Mouse (Mus musculus): ENCODE measurements around the gene Vangl1. TPM values are rescaled to one million over a fixed set of nuclear protein-coding genes. Genes with fewer than 3 reads are reported as not detected.

Gene Vangl1
- polyA plus RNA-seq, 1 experiment from 2014 or later, result 8.2 TPM

DNA sequence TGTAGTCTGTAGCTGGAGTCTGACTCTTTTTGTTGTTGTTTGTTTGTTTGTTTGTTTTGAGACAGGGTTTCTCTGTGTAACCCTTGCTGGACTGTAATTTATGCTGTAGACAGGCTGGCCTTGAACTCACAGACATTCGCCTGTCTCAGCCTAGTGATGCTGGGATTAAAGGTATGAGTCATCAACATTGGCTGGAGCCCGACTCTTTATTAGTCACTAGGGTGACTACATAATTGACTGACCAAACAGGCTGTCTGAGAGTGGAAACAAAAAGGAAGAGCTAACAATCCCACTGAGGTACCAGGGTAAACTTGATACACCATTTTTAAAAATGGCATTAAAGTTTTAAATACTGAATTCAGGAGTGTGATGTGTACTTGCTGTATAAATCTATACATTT, 21.9 kb downstream of the Vangl1 start:
- H3K36me3 ChIP-seq (ENCODE audit: control insufficient read depth, insufficient read depth, low read length), result no peaks in the 10 kb centered on the region
- no peak overlapping the region for H3K4me2 ChIP-seq (ENCODE audit: low read depth, low read length)
- no peak for ATAC-seq (ENCODE audit: low read depth)
- no peak overlapping the region for H3K9ac ChIP-seq (replicated peaks; ENCODE audit: low read depth, low read length)
- H3K27ac ChIP-seq (ENCODE audit: low read depth, low read length), result no peak overlapping the region
- H3K27me3 ChIP-seq (ENCODE audit: control insufficient read depth, insufficient read depth, low read length), result no peaks in the 10 kb centered on the region
- no peak overlapping the region for H3K4me3 ChIP-seq (ENCODE audit: low read depth, low read length)
- 87% methylated on average over 2 of the region's 2 CpGs for WGBS
- H3K9me3 ChIP-seq (ENCODE audit: control insufficient read depth, low read length), result no peaks in the 10 kb centered on the region
- no peaks in the 10 kb centered on the region for H3K4me1 ChIP-seq (ENCODE audit: control insufficient read depth, insufficient read depth, low read length)

DNA sequence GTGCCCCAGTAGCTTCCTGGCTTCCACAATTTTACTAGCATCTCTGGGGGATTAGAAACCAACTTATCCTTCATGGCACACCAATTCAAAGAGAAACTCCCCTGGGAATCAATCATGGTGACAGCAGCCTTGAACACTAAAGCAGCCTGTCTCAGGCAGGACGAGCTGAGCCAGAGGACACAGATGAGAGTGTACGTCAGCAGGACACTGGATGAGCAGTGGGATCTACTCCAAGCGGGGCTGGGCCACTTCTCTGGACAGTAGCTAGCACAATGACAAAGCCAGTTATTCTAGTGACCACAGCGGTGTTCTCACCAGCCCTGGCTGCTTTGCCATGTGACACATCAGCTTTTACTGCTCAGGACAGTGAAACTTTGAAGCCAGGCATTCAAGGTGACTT, 23.3 kb downstream of the Vangl1 start:
- no peaks in the 10 kb centered on the region for H3K27me3 ChIP-seq (ENCODE audit: control insufficient read depth, insufficient read depth, low read length)
- no peak overlapping the region for H3K9ac ChIP-seq (replicated peaks; ENCODE audit: low read depth, low read length)
- H3K4me1 ChIP-seq (ENCODE audit: control insufficient read depth, insufficient read depth, low read length), result no peaks in the 10 kb centered on the region
- no peaks in the 10 kb centered on the region for H3K9me3 ChIP-seq (ENCODE audit: control insufficient read depth, low read length)
- WGBS, result 62% methylated on average over 4 of the region's 4 CpGs
- no peak overlapping the region for H3K4me3 ChIP-seq (ENCODE audit: low read depth, low read length)
- 0 out of 2 replicates have a peak, but pooled peaks have one; percentile 14 for ATAC-seq (ENCODE audit: low read depth)
- H3K4me2 ChIP-seq (ENCODE audit: low read depth, low read length), result no peak overlapping the region
- no peaks in the 10 kb centered on the region for H3K36me3 ChIP-seq (ENCODE audit: control insufficient read depth, insufficient read depth, low read length)
- H3K27ac ChIP-seq (ENCODE audit: low read depth, low read length), result no peak overlapping the region

DNA sequence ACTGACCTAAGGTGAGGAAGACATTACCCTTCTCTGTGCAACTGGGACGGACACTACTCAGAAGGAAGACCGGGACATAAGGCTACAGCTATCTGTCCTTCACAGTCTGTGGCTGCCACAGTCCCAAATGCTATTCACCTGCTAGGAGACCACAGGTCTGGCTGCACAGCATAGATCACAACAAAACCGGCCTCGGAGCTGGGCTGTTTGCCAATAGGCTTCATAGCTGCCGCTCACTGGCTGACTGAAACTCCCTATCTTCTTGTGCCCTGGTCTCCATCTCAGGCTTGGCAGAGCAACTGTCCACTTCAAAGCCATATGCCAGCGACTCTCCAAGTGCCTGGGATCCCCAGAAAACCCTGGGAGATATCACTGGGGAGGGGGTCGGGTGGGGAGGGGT, 23.7 kb downstream of the Vangl1 start:
- H3K27me3 ChIP-seq (ENCODE audit: control insufficient read depth, insufficient read depth, low read length), result no peaks in the 10 kb centered on the region
- 79% methylated on average over 7 of the region's 7 CpGs for WGBS
- no peak overlapping the region for H3K27ac ChIP-seq (ENCODE audit: low read depth, low read length)
- no peak overlapping the region for H3K4me3 ChIP-seq (ENCODE audit: low read depth, low read length)
- H3K4me1 ChIP-seq (ENCODE audit: control insufficient read depth, insufficient read depth, low read length), result no peaks in the 10 kb centered on the region
- H3K9me3 ChIP-seq (ENCODE audit: control insufficient read depth, low read length), result no peaks in the 10 kb centered on the region
- H3K36me3 ChIP-seq (ENCODE audit: control insufficient read depth, insufficient read depth, low read length), result no peaks in the 10 kb centered on the region
- H3K9ac ChIP-seq (replicated peaks; ENCODE audit: low read depth, low read length), result no peak overlapping the region
- ATAC-seq (ENCODE audit: low read depth), result no peak
- no peak overlapping the region for H3K4me2 ChIP-seq (ENCODE audit: low read depth, low read length)

DNA sequence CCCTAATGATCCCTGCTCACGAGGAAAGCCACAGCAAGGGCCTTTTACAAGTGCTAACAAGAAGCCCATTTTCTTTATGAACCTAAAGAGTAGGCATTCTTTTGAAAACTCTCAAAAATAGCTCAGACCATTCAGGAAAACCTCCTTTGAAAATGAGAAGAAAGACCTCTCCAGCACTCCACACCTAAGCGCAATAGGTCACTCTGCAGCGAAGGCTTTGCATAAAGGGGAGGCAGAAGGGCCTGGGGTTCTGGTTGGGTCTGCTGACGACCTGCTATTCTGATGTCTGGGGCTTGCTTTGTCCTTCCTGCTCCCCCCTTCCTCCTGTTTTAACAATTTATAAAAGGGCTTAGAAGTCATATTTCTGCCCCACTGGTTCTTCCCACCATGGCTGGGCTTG, 24.6 kb downstream of the Vangl1 start:
- Histone ChIP-seq H3K27ac (ENCODE audit: low read depth, low read length) (no peak overlapping the region), H3K4me2 (ENCODE audit: low read depth, low read length) (no peak overlapping the region)

DNA sequence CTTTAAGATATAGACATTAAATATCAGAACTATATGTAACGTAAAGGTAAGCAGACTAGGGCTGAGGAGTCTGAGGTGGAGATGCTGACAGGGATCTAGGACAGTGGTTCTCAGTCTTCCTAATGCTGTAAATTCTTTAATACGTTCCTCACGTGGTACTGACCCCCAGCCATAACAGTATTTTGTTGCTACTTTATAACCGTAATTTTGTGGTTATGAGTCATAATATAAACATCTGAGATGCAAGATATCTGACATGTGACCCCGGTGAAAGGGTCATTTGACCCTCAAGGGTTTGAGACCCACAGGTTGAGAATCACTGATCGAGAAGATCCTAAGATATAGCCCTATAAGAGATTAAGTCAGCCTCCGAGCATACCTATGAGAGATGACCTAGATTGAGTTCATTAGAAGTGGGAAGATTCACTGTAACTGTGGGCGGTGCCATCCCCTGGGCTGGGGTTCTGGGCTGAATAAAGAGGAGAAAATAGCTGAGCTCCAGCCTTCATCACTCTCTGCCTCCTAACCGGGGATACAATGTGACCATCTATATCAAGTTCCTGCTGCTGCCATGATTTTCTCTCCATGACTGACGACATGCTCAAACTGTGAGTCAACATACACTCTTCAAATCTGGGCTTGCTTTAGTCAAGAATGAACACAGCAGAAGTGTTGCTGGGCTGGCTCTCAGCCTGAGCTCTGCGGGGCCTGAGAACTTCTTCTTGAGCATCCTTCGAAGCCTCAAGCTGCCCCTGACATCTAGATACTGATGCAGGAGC, 26.5 kb downstream of the Vangl1 start:
- no peaks in the 10 kb centered on the region for H3K4me1 ChIP-seq (ENCODE audit: control insufficient read depth, insufficient read depth, low read length)
- no peaks in the 10 kb centered on the region for H3K27me3 ChIP-seq (ENCODE audit: control insufficient read depth, insufficient read depth, low read length)
- H3K4me2 ChIP-seq (ENCODE audit: low read depth, low read length), result no peak overlapping the region
- WGBS, result 96% methylated on average over 12 of the region's 12 CpGs
- H3K9ac ChIP-seq (replicated peaks; ENCODE audit: low read depth, low read length), result no peak overlapping the region
- no peak overlapping the region for H3K4me3 ChIP-seq (ENCODE audit: low read depth, low read length)
- ATAC-seq (ENCODE audit: low read depth), result no peak
- H3K36me3 ChIP-seq (ENCODE audit: control insufficient read depth, insufficient read depth, low read length), result no peaks in the 10 kb centered on the region
- H3K27ac ChIP-seq (ENCODE audit: low read depth, low read length), result no peak overlapping the region
- H3K9me3 ChIP-seq (ENCODE audit: control insufficient read depth, low read length), result no peaks in the 10 kb centered on the region

More for the DNA sequence above, 24.6 kb downstream of the Vangl1 start:
- no peaks in the 10 kb centered on the region for H3K27me3 ChIP-seq (ENCODE audit: control insufficient read depth, insufficient read depth, low read length)
- no peak for ATAC-seq (ENCODE audit: low read depth)
- H3K9me3 ChIP-seq (ENCODE audit: control insufficient read depth, low read length), result no peaks in the 10 kb centered on the region
- WGBS, result 69% methylated on average over 4 of the region's 4 CpGs
- H3K4me1 ChIP-seq (ENCODE audit: control insufficient read depth, insufficient read depth, low read length), result no peaks in the 10 kb centered on the region
- no peak overlapping the region for H3K4me3 ChIP-seq (ENCODE audit: low read depth, low read length)
- no peaks in the 10 kb centered on the region for H3K36me3 ChIP-seq (ENCODE audit: control insufficient read depth, insufficient read depth, low read length)
- H3K9ac ChIP-seq (replicated peaks; ENCODE audit: low read depth, low read length), result no peak overlapping the region

DNA sequence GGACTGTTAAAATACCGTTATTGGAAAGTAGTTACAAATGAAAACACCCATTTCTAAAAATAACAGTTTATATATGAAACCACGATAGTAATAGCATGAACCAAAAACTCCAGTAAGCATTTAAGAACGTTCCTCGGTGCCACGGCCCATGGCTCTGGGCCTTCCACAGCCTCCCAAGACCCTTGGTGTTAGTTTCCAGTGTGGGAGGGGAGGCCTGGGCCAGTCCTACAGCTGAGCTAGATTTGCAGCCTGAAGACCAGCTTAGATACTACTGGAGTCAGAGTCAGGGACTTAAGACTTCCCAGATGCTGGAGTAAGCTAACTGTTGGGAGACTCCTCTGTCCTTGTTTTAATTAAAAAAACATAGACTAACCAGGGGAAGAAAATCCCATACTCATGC, 28.4 kb downstream of the Vangl1 start:
- Histone ChIP-seq H3K4me3 (ENCODE audit: low read depth, low read length) (no peak overlapping the region), H3K9ac (replicated peaks; ENCODE audit: low read depth, low read length) (no peak overlapping the region), H3K27ac (ENCODE audit: low read depth, low read length) (no peak overlapping the region), H3K4me1 (ENCODE audit: control insufficient read depth, insufficient read depth, low read length) (no peaks in the 10 kb centered on the region), H3K36me3 (ENCODE audit: control insufficient read depth, insufficient read depth, low read length) (no peaks in the 10 kb centered on the region), H3K9me3 (ENCODE audit: control insufficient read depth, low read length) (no peaks in the 10 kb centered on the region), H3K4me2 (ENCODE audit: low read depth, low read length) (no peak overlapping the region), H3K27me3 (ENCODE audit: control insufficient read depth, insufficient read depth, low read length) (no peaks in the 10 kb centered on the region)
- ATAC-seq (ENCODE audit: low read depth), result no peak
- 82% methylated on average over 5 of the region's 5 CpGs for WGBS

DNA sequence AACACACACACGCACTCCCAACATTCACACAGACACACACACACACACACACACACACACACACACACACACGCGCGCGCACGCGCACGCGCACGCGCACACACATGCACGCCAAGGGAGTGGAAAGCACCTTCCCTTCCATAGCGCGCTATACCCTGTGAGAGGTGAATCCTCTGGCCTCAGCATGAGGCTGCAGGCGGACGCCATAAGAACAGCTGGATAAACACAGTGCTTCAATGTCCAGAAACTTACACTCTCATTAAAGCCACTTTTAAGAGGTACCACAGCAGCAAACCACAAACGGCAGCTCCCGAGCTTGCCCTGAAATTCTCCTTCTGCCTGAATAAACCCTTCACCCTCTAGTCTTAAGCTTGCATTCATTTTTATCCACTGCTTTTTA, 28.8 kb downstream of the Vangl1 start:
- no peak overlapping the region for H3K4me2 ChIP-seq (ENCODE audit: low read depth, low read length)
- H3K4me1 ChIP-seq (ENCODE audit: control insufficient read depth, insufficient read depth, low read length), result no peaks in the 10 kb centered on the region
- ATAC-seq (ENCODE audit: low read depth), result no peak
- H3K4me3 ChIP-seq (ENCODE audit: low read depth, low read length), result no peak overlapping the region
- H3K27ac ChIP-seq (ENCODE audit: low read depth, low read length), result no peak overlapping the region
- no peak overlapping the region for H3K9ac ChIP-seq (replicated peaks; ENCODE audit: low read depth, low read length)
- WGBS, result 87% methylated on average over 17 of the region's 18 CpGs
- no peaks in the 10 kb centered on the region for H3K27me3 ChIP-seq (ENCODE audit: control insufficient read depth, insufficient read depth, low read length)
- H3K9me3 ChIP-seq (ENCODE audit: control insufficient read depth, low read length), result no peaks in the 10 kb centered on the region
- H3K36me3 ChIP-seq (ENCODE audit: control insufficient read depth, insufficient read depth, low read length), result no peaks in the 10 kb centered on the region

DNA sequence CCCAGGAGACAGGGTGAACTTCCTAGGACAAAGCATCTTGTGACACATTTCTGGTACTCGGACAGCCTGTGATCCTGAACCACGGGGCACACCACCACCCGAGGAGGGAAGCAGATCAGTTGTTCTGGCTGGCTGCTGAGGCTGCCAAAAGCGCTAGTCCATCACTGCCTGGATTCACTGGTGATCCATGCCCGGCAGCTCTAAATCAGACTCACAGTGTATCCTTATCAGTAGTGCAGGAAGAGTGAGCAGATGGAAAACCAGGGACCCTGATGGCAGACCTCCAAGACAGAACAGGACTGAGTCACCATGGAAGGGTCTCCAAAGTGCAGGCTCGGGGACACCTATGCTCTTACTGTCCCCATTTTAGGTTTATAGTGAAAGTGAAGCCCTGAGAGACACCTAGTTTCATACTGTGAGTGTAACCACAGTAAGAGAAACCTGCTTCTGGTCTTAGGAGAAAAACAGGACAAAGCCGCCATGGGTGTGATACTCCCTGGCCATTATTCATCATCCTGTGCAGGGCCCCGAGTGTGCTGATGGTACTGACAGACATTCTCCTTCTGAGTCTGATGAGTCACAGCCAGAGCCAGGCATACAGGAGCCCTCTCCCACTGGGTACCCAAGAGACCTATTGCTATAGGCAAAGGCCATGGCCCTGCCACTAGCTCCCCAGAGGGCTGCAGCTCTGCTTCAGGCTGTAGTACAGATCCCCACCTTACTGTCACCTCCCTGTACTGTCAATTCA, 30.2 kb downstream of the Vangl1 start:
- Histone ChIP-seq H3K4me2 (ENCODE audit: low read depth, low read length) (no peak overlapping the region), H3K9me3 (ENCODE audit: control insufficient read depth, low read length) (no peaks in the 10 kb centered on the region), H3K9ac (replicated peaks; ENCODE audit: low read depth, low read length) (no peak overlapping the region), H3K27me3 (ENCODE audit: control insufficient read depth, insufficient read depth, low read length) (no peaks in the 10 kb centered on the region), H3K36me3 (ENCODE audit: control insufficient read depth, insufficient read depth, low read length) (no peaks in the 10 kb centered on the region), H3K4me3 (ENCODE audit: low read depth, low read length) (no peak overlapping the region), H3K4me1 (ENCODE audit: control insufficient read depth, insufficient read depth, low read length) (no peaks in the 10 kb centered on the region), H3K27ac (ENCODE audit: low read depth, low read length) (no peak overlapping the region)
- ATAC-seq (ENCODE audit: low read depth), result no peak
- 74% methylated on average over 8 of the region's 8 CpGs for WGBS

DNA sequence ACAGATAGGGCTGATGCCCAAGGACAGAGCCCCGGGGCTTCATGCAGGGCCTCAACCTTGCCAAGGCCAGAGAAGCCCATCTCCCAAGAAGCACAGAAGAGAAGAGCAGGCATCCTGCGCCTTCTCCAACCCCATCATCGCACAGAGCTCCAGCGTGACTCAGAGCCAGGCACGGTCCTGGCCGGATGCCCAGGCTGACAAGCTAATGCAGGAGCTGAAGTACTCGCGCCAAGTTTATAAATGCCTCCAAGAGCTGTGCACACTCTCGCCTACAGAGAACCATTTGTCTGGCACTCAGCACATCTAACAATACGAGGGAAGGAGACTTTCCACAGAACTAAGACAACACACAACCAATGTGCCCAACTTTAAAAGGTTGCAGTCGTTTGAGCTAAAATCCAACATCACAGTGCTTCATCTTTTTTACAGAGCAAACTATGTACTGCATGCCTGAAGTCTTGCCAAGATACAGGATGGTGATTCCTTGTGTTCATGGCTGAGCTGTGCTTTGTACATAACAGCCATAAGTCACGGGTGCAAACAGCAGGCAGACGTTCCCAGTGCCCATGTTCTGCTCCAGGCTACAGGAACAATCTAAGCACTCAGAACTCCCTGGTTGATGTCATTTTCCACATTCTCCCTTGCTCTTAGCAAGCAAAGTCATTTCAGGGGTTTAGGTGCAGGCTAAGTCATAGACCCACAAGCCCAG, 35.1 kb downstream of the Vangl1 start:
- WGBS, result 35% methylated on average over 13 of the region's 13 CpGs
- Histone ChIP-seq H3K36me3 (ENCODE audit: control insufficient read depth, insufficient read depth, low read length) (no peaks in the 10 kb centered on the region), H3K27ac (ENCODE audit: low read depth, low read length) (peak overlapping the region; percentile 2; the same call in 1 of the 2 replicates), H3K4me1 (ENCODE audit: control insufficient read depth, insufficient read depth, low read length) (peaks cover 5% of the 10 kb centered on the region), H3K9ac (replicated peaks; ENCODE audit: low read depth, low read length) (no peak overlapping the region), H3K4me3 (ENCODE audit: low read depth, low read length) (no peak overlapping the region), H3K4me2 (ENCODE audit: low read depth, low read length) (no peak overlapping the region), H3K27me3 (ENCODE audit: control insufficient read depth, insufficient read depth, low read length) (no peaks in the 10 kb centered on the region), H3K9me3 (ENCODE audit: control insufficient read depth, low read length) (no peaks in the 10 kb centered on the region)
- ATAC-seq (ENCODE audit: low read depth), result peak; percentile 88
